Mouse (Mus musculus) heart, postnatal 0 days (tissue): ENCODE data around the gene Sos1. TPM values are rescaled to one million over a fixed set of nuclear protein-coding genes. Genes with fewer than 3 reads are reported as not detected.

ENCODE experiments used
- ATAC-seq: fragments of 200-750 bp; cut with Nextera tagmentation; 2 replicates; pipeline ENCODE4 v1.8.0; 2017; ENCODE audit warnings: low read depth, moderate number of reproducible peaks, moderate library complexity; ENCODE audit not compliant: insufficient read depth
- DNase-seq: peaks from one replicate; pipeline ENCODE4 v3.0.0-alpha.2; 2016; ENCODE audit warnings: low spot score
- H3K27ac ChIP-seq: fragments of 300-500 bp; sonication (generic); 2 replicates; pipeline ENCODE4 v1.5.1; 2014; ENCODE audit warnings: low read depth, mild to moderate bottlenecking
- H3K27me3 ChIP-seq: fragments of 300-500 bp; sonication (generic); 2 replicates; pipeline ENCODE4 v1.6.1; 2014; ENCODE audit warnings: low read length, mixed read lengths; ENCODE audit not compliant: control insufficient read depth, insufficient read depth
- H3K36me3 ChIP-seq: fragments of 300-500 bp; sonication (generic); replicated peaks from 2 replicates; pipeline ENCODE4 v1.6.1; 2014; ENCODE audit warnings: low read length, mixed read lengths; ENCODE audit not compliant: control insufficient read depth, insufficient read depth
- H3K4me1 ChIP-seq: fragments of 300-500 bp; sonication (generic); 2 replicates; pipeline ENCODE4 v1.6.1; 2014; ENCODE audit warnings: antibody characterized with exemption; ENCODE audit not compliant: control insufficient read depth, insufficient read depth
- H3K4me2 ChIP-seq: fragments of 300-500 bp; sonication (generic); 2 replicates; pipeline ENCODE4 v1.6.1; 2014; ENCODE audit warnings: low read depth, mild to moderate bottlenecking, low read length, moderate library complexity
- H3K4me3 ChIP-seq: fragments of 300-500 bp; sonication (generic); 2 replicates; pipeline ENCODE4 v1.5.1; 2014; ENCODE audit warnings: low read depth, low read length
- H3K9ac ChIP-seq: fragments of 300-500 bp; sonication (generic); replicated peaks from 2 replicates; pipeline ENCODE4 v1.6.1; 2014; ENCODE audit warnings: low read depth, low read length, mixed read lengths
- H3K9me3 ChIP-seq: fragments of 300-500 bp; sonication (generic); replicated peaks from 2 replicates; pipeline ENCODE4 v1.6.1; 2016; ENCODE audit warnings: low read length; ENCODE audit not compliant: control insufficient read depth
- CTCF ChIP-seq: IDR thresholded peaks from 2 replicates; pipeline ENCODE4 v1.5.1; 2016; ENCODE audit warnings: antibody characterized with exemption, control low read depth, low read depth
- EP300 ChIP-seq: IDR thresholded peaks from 2 replicates; pipeline ENCODE4 v1.6.1; 2016; ENCODE audit warnings: antibody characterized with exemption, low read depth
- WGBS: fragments of 180-500 bp; shearing (Covaris S2); extraction: QIAGEN DNeasy Blood & Tissue Kit; methylation state at CpG from one replicate; pipeline ENCODE4 v1.1.7; 2014; 5-methylcytosine and 5-hydroxymethylcytosine counted together
- polyA plus RNA-seq: library from polyadenylated mRNA; unstranded; fragments of >200 nt; fragmentation: Nextera tagmentation; extraction: Ambion mirVana; gene quantifications from 2 replicates; pipeline ENCODE4 v1.2.1, GENCODE M21; 2015
- total RNA-seq: library from RNA; depleted of rRNA; stranded (reverse); fragments of >200 nt; gene quantifications from 2 replicates; pipeline ENCODE4 v1.2.3, GENCODE M21; 2014; ENCODE audit warnings: low replicate concordance

Gene Sos1
- total and polyA plus RNA-seq, 2 experiments from 2014 or later, result 1.8 to 6.6 TPM

GRCm38 (mm10) chr17:80500025-80500424 lies 19.8 kb upstream of the Sos1 start:
- 61% methylated on average over 4 of the region's 4 CpGs for WGBS
- no peak for TF ChIP-seq EP300
- no peak for TF ChIP-seq CTCF
- no peak overlapping the region for H3K27ac ChIP-seq

GRCm38 (mm10) chr17:80498600-80499268 lies 18.5 kb upstream of the Sos1 start:
- no peak overlapping the region for H3K4me3 ChIP-seq
- H3K4me2 ChIP-seq, result no peak overlapping the region
- 61% methylated on average over 11 of the region's 11 CpGs for WGBS
- H3K9ac ChIP-seq, result no peak overlapping the region
- no peak for DNase-seq
- H3K27ac ChIP-seq, result no peak overlapping the region
- ATAC-seq, result no peak
- no peaks in the 10 kb centered on the region for H3K9me3 ChIP-seq
- no peaks in the 10 kb centered on the region for H3K27me3 ChIP-seq
- TF ChIP-seq CTCF (no peak), EP300 (no peak)
- H3K36me3 ChIP-seq, result no peaks in the 10 kb centered on the region
- no peaks in the 10 kb centered on the region; the same call in 1 of the 2 replicates for H3K4me1 ChIP-seq

More at GRCm38 (mm10) chr17:80500025-80500424, 19.8 kb upstream of the Sos1 start:
- DNase-seq (no peak), ATAC-seq (no peak)
- Histone ChIP-seq H3K9ac (no peak overlapping the region), H3K4me2 (no peak overlapping the region), H3K4me1 (no peaks in the 10 kb centered on the region; the same call in 1 of the 2 replicates), H3K36me3 (no peaks in the 10 kb centered on the region), H3K9me3 (no peaks in the 10 kb centered on the region), H3K27me3 (no peaks in the 10 kb centered on the region), H3K4me3 (no peak overlapping the region)

- Histone ChIP-seq H3K27ac (no peak overlapping the region), H3K36me3 (no peaks in the 10 kb centered on the region), H3K9me3 (no peaks in the 10 kb centered on the region), H3K9ac (no peak overlapping the region), H3K4me1 (no peaks in the 10 kb centered on the region; the same call in 1 of the 2 replicates), H3K4me2 (no peak overlapping the region), H3K27me3 (no peaks in the 10 kb centered on the region), H3K4me3 (no peak overlapping the region)
- TF ChIP-seq CTCF (no peak), EP300 (no peak)
- WGBS, result 90% methylated on average over 9 of the region's 9 CpGs
- ATAC-seq (no peak), DNase-seq (no peak)
These were observed 16.9 kb upstream of the Sos1 start for GRCm38 (mm10) chr17:80497183-80497601.

GRCm38 (mm10) chr17:80496607-80497170 lies 16.4 kb upstream of the Sos1 start:
- no peak overlapping the region for H3K4me2 ChIP-seq
- no peak overlapping the region for H3K27ac ChIP-seq
- DNase-seq (no peak), ATAC-seq (no peak)
- 78% methylated on average over 8 of the region's 8 CpGs for WGBS
- no peak overlapping the region for H3K9ac ChIP-seq
- no peak overlapping the region for H3K4me3 ChIP-seq
- no peaks in the 10 kb centered on the region; the same call in 1 of the 2 replicates for H3K4me1 ChIP-seq
- no peaks in the 10 kb centered on the region for H3K27me3 ChIP-seq
- TF ChIP-seq EP300, result no peak
- TF ChIP-seq CTCF, result no peak
- H3K9me3 ChIP-seq, result no peaks in the 10 kb centered on the region
- no peaks in the 10 kb centered on the region for H3K36me3 ChIP-seq

- H3K4me2 ChIP-seq, result no peak overlapping the region
- H3K4me1 ChIP-seq, result no peaks in the 10 kb centered on the region; the same call in 1 of the 2 replicates
- H3K27ac ChIP-seq, result no peak overlapping the region
- DNase-seq (no peak), ATAC-seq (no peak)
- TF ChIP-seq CTCF (no peak), EP300 (no peak)
- H3K9ac ChIP-seq, result no peak overlapping the region
- WGBS, result 65% methylated on average over 6 of the region's 6 CpGs
- no peaks in the 10 kb centered on the region for H3K36me3 ChIP-seq
- H3K4me3 ChIP-seq, result no peak overlapping the region
- no peaks in the 10 kb centered on the region for H3K27me3 ChIP-seq
- no peaks in the 10 kb centered on the region for H3K9me3 ChIP-seq
These were observed 15.9 kb upstream of the Sos1 start for GRCm38 (mm10) chr17:80496185-80496584.

GRCm38 (mm10) chr17:80493891-80494290 lies 13.6 kb upstream of the Sos1 start:
- Histone ChIP-seq H3K4me2 (no peak overlapping the region), H3K4me1 (peaks cover 2% of the 10 kb centered on the region; the same call in 1 of the 2 replicates), H3K36me3 (no peaks in the 10 kb centered on the region), H3K27me3 (no peaks in the 10 kb centered on the region), H3K9ac (no peak overlapping the region), H3K27ac (no peak overlapping the region), H3K9me3 (no peaks in the 10 kb centered on the region), H3K4me3 (no peak overlapping the region)
- 77% methylated on average over 1 of the region's 1 CpGs for whole genome bisulfite sequencing
- DNase-seq (no peak), ATAC-seq (no peak)
- TF ChIP-seq EP300, result no peak
- no peak for TF ChIP-seq CTCF
